Comparison of ENCODE assay signal across 17 mouse cellular contexts in genomic region chr16:95835941-95836340, GRCm38 (mm10).
"Had no signal": no experiment of that assay in that cellular context is flagged by ENCODE, and none has a peak within 500 bp of the region (broad histone marks: within the 10 kb centered on the region; RNA-seq: fewer than 3 reads in every experiment).

No protein-coding gene starts in this region.

- H3K4me2 ChIP-seq: liver, embryonic 11.5 days; liver, embryonic 15.5 days; neural tube, embryonic 15.5 days had no signal

- H3K9me3 ChIP-seq: liver, embryonic 15.5 days; neural tube, embryonic 15.5 days had no signal

- DNase-seq: kidney, adult 9 months; kidney, postnatal 36 days; layer of hippocampus, adult 9-11 months; layer of hippocampus, postnatal 36 days; lung, adult 2 months; lung, postnatal 36 days; midbrain, embryonic 14.5 days; right cerebral cortex, adult 18-20 months; right cerebral cortex, postnatal 25 days; thymus, adult 18-20 months; thymus, postnatal 14 days had no signal

- H3K27ac ChIP-seq: kidney, postnatal 0 days; liver, embryonic 15.5 days; neural tube, embryonic 15.5 days had no signal

- H3K27me3 ChIP-seq: liver, embryonic 15.5 days; neural tube, embryonic 15.5 days had no signal

- ATAC-seq: lung, postnatal 0 days had no signal

- H3K4me3 ChIP-seq: liver, embryonic 15.5 days; myocyte; neural tube, embryonic 15.5 days had no signal

- H3K9ac ChIP-seq: liver, embryonic 15.5 days; neural tube, embryonic 15.5 days had no signal

- H3K36me3 ChIP-seq: liver, embryonic 15.5 days; neural tube, embryonic 15.5 days had no signal
